Mouse (Mus musculus): ENCODE measurements at regions not wholly inside any gene's neighbourhood (a gene's known extent, or its start where the extent isn't known, plus 50 kb on each side); places are given as distances from the start of the nearest gene placed in this dataset.

GRCm38 (mm10) chr2:53490805-53491585, 299.5 kb downstream of the Arl6ip6 start:
- TF ChIP-seq MAX (IDR thresholded peaks at IDR 0.05; ENCODE audit: low read depth) (no peak), POLR2A (IDR thresholded peaks at IDR 0.05; ENCODE audit: insufficient read length, low read depth) (no peak), CEBPB (IDR thresholded peaks at IDR 0.05; ENCODE audit: insufficient read depth, poor library complexity, severe bottlenecking) (no peak), MYOG (IDR thresholded peaks at IDR 0.05; ENCODE audit: control insufficient read depth in 1 of 3, insufficient read depth in 1 of 3, insufficient read length in 2 of 3, low read depth in 2 of 3) (no peak), USF1 (IDR thresholded peaks at IDR 0.05; ENCODE audit: low read depth) (no peak), TCF12 (IDR thresholded peaks at IDR 0.05; ENCODE audit: insufficient read depth, poor library complexity, severe bottlenecking) (no peak), TCF3 (IDR thresholded peaks at IDR 0.05; ENCODE audit: insufficient read length, low read depth) (no peak), E2F4 (IDR thresholded peaks at IDR 0.05; ENCODE audit: insufficient read depth) (no peak), REST (IDR thresholded peaks at IDR 0.05; ENCODE audit: insufficient read depth, insufficient read length) (no peak), POLR2AphosphoS2 (IDR thresholded peaks at IDR 0.05; ENCODE audit: insufficient read length, low read depth) (no peak), MYOD1 (IDR thresholded peaks at IDR 0.05; ENCODE audit: control insufficient read depth in 1 of 3, insufficient read length in 2 of 3, low read depth in 2 of 3) (no peak)
